Mouse (Mus musculus): ENCODE measurements around the gene Abhd15.

Abhd15 gene

DNA sequence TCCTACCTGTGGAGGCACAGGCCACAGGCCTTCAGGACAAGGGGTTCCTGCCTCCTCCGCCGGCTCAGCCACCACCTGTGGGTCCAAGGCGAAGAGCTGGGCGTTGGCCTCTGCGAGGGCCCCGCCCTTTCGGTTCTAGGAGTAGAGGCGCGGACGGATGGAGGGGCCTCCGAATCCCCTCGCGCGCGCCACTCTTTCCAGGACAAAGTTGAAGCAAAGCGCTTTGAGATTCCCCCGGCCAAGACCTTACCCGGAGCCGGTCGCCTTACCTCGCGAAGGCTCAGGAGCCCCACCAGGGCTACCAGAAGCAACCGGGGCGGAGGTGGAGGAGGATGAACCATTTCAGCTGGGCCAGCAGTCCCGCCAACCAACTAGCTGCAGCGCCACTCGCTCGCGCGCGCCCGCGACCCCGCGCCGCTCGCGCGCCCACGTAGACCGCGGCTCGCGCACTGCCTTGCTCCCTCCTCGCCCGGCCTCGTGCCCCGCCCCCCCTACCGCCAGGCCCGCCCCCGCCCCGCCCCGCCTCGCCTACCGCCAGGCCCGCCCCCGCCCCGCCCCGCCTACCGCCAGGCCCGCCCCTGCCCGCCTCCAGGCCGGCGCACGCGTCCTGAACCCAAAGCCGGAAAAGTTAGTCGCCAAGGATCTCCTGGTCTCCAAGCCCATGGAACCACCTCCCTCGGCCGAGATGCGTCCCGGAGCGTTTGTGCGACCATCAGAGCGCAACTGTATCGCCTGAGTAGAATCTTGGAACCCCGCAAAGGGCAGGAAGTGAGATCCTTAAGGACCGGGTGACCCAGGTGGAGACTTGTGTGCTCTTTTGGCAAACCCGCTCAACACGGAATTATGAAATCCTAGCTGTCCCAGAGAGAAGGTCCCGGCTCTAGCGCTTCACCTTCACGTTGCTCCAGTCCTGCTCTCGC lies 1.8 kb upstream of the Abhd15 start:
- 2% methylated on average over 61 of the region's 84 CpGs for WGBS

DNA sequence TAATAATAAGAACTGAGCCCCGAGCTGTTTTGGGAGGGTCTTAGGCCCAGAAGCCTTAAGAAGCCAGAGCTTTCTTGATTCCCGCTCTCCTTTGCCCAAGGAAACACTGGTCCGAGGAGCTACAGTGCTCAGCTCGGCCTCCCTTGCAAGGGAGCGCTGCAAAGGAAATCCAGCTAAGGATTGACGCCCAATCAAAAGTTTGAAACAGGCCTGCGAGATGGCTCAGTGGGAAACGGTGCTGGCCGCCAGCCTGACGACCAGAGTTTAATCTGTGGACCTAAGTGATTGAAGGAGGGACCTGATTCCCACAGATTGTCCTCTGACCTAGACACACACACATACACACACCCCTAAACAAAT lies 1.1 kb upstream of the Abhd15 start:
- WGBS: 32% methylated on average over 10 of the region's 10 CpGs

DNA sequence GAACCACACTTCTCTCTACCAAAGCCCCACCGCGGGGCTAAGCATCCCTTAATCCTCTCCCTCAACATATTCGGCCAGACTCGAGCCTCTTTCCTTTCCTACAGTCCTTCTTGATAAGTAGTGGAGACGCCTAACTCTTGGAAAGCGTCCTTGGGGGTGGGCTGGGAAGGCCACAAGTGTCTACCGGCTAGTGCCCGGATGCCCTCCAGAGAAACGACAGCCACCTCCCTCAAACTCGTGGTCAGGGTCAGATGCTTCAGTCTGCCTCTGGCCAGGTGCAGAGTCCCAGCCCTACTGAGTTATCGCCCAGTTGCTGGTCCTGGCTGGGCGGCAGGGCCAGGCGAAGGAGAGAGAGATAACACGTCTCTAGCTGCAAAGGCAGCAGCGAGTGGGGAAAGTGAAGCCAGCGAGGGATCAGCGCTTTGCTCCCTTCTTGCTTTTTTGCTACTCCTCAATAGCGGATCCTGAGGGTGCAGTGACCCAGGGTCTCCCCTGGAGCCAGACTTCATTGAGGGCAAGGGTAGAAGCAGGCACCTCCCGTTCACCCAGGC lies 565 bp upstream of the Abhd15 start:
- WGBS: 28% methylated on average over 19 of the region's 19 CpGs

DNA sequence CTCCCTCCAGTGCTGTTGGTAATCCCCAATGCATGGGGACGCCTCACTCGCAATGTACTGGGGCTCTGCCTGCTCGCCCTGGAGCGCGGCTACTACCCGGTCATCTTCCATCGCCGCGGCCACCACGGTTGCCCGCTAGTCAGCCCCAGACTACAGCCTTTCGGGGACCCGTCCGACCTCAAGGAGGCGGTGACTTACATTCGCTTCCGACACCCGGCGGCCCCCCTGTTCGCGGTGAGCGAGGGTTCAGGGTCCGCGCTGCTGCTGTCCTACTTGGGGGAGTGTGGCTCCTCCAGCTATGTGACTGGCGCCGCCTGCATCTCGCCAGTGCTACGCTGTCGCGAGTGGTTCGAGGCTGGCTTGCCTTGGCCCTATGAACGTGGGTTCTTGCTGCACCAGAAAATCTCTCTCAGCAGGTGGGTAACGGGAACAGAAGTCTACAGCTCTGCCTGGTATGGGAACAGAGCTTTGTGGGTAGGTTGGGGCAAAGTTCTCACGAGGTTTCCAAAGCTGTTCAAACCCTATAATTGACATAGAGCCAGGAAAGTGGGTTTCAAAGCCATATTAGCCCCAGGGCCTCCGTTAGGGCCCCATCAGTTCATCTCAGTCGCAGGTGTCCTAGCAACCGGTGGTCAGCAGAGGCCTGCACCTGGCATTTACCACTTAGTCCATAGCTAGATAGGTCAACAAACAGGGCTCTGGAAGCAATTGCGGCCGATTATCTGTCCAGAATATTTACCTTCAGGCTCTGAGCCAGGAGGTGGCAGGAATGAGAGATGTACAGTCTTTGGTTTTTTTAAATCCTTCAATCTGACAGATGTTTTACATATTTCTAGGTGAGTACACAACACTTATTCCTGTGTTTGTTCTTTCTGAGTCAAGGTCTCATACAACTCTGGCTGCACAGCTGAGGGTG lies 974 bp downstream of the Abhd15 start, which contains the start of gene Trp53i13:
TSS of gene Trp53i13 (minus strand) at position 344 of the 916 bp plus-strand sequence.
- 27% methylated on average over 39 of the region's 39 CpGs for WGBS

DNA sequence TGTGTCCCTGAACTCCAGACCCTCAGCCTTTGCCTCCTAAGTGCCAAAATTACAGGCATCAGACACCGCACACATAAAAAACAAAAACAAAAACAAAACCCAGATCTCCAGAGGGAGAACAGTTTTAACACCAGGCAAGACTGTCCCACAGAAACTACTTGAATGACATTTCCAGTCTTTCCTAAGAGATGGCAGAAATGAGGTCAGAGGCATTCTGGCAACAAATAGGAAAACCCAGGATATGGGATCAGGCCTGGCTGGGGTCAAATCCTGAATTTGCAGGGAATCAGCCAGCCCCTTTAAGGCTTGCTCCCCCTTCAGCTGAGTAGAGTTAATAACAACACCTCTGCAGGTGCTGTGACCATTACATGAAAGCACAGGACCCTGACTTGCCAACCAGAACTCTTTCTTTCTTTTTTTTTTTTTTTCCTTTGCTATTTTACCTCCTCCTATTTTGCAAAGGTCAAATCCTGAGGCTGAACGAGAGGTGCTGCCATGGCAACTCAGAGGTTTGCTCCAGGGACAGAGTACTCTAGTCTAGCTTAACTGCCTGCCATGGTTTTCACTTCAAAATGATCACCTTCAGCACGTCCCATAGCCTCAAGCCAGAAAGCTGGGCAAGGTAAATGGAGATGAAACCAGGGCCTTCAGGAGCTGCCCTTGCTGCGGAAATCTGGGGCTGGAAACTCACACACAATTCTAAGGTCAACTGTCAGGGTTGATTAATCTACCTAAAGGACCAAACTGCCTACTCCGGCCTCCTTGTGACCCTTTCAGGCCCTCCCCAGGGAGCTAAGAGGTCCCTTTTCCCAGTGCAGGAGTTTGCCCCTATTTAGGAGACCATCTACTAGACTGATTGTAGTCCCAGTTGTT lies 1.9 kb downstream of the Abhd15 start:
- 89% methylated on average over 5 of the region's 5 CpGs for WGBS

DNA sequence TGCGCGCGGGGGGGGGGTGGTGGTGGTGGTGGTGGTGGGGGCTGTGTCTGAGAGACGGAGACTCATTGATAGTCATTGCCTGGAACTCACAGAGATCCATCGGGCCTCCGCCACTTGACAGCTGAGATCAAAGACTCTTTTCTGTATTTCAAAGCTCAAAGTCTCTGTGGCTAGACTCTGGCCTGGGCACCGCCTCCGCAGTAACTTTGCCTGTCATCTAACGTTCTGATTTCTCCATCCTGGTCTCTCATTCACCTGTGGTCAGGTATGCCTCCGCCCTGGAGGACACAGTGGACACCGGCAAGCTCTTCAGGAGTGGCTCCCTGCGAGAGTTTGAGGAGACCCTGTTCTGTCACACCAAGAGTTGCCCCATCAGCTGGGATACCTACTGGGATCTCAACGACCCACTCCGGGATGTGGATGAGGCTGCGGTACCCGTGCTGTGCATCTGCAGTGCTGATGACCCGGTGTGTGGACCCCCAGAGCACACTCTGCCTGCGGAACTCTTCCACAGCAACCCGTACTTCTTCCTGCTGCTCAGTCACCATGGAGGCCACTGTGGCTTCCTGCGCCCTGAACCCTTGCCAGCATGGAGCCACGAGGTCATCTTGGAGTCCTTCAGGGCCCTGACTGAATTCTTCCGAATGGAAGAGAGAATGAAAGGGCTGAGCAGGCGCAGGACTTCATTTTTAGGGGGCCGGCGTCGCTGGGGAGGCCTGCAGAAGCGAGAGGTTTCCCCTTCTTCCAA lies 3.3 kb downstream of the Abhd15 start:
- 85% methylated on average over 27 of the region's 27 CpGs for WGBS

DNA sequence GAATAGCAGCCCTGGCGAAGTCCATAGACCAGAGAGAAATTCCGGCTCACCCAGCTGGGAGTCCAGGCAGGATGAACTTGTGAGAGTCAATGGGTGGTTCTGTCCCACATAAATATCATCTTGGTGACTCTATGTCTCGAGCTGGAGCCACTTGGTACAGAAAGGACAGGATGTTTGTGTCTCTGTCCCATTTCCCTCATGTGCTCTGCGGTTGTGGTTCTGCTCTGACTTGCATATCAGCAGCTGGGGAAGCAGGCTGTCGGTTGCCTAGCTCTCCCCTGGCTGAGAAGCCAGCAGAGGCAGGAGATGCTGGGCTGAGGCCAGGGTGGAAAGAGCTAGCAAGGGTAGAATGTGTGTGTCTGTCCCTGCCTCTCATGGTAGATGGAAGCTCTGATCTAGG lies 4.1 kb downstream of the Abhd15 start, which contains the start of gene Gm10392:
TSS of gene Gm10392 (minus strand) at position 156 of the 400 bp plus-strand sequence.
- 53% methylated on average over 5 of the region's 5 CpGs for WGBS

DNA sequence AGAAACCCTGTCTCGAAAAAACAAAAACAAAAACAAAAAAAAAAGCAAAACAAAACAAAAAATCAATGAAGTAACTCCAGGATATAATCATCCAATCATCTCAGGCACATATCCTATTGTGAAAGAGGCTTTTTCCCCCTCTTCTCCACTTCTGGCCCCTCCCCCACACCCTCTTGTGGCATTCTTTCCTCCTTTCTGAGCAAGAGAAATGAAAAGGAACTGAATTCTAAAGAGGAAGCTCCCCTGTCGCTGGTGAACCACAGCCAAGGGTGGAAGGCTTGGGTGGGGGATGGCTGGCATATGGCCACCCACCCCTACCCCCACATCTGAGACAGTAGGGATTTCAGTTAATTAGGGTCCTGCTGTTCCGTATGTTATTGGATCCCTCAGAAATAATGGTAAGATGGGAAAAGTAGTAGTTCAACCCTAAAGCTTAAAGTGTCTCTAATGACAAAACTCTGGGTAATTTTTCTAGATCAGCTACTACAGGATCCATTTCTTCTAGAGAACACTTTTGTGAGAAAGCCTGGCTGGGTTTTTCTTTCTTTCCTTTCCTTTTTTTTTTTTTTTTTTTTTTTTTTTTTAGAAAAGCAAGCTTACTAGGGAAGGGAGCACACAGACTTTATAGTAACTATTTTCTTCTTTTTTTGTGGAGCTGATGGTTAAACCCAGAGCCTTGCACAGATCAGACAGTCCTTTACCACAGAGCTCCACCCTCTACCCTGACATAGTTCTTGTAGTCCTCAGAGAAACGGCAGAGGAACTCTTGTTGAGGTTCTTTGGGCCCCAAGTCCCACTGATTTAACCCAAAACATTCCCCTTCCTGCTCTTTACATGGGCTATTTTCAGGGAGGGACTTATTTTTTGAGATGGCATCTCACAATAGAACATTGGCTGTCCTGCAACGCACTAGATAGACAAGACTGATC lies 5.9 kb downstream of the Abhd15 start:
- 53% methylated on average over 5 of the region's 5 CpGs for WGBS

DNA sequence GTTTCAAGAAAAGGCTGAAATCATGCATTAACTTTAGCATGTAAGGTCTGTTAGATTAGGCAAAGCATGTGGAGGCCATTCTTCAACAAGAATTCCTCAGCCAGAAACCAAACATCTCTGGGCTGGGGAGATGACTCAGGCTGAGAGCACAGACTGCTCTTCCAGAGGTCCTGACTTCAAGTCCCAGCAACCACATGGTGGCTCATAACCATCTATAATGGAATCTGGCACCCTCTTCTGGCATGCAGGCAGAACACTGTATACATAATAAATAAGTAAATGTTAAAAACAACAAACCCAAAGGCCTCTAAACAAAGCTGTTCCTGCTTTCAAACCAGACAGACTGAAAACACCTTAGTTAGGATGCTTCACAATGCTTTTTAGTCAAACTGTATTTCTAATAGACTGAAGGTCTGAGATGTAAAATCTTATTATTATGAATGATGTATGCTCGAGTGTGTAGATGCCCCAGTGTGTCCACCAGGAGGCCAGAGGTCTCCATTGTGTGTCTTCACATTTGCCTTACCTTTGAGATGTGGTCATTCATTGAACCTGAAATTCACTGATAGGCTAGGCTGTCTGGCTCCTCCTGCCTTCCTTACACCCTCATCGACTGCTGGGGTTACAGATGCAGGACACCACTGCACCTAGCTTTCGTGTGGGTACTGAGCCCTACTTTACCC lies 11.0 kb downstream of the Abhd15 start:
- WGBS: 82% methylated on average over 3 of the region's 3 CpGs

DNA sequence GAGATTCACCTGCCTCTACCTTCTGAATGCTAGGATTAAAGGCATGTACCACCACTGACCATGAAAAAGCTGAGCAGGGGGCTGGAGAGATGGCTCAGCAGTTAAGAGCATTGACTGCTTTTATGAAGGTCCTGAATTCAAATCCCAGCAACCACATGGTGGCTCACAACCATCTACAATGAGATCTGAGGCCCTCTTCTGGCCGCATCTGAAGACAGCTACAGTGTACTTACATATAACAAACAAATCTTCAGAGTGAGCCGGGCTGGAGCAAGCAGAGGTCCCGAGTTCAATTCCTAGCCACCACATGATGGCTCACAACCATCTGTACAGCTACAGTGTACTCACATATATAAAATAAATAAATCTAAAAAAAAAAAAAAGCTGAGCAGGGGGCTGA lies 13.5 kb downstream of the Abhd15 start:
- WGBS: 92% methylated on average over 3 of the region's 3 CpGs

DNA sequence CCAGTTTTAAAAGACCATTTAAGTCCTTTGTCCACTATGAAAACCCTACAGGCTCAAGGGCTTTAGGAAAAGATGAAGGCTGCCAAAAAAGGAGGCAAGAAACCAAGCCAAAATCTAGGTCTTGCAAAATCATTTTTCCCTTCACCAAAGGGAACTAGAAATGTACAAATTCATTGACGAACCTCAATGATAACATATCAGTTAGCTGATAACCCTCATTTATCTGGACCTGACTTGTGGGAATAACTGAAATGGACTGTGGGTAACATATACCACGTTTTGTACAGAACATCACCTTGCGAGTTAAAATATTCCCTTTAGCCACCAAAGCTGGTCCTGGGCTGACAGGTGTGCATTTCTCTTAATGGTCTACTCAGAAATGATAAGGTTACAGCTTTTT lies 14.7 kb downstream of the Abhd15 start:
- WGBS: 92% methylated on average over 3 of the region's 3 CpGs

DNA sequence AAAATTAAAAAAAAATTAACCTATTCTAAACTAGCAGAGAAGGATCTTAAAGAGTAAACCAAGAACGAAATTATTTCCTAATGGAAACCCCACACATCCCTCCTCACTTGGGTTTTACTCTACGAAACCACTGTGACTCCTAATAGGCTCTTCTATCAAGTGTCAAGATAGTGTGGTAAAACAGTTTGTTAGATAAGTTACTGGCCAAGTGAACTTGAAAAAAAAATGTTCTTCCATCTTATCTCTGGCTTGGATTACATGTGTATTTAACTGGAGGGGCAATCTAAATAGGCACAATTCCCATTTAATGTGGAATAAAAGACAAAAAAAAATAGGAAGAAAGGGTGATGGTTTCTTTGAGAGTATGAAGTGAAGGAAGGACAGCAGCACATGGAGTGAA lies 15.9 kb downstream of the Abhd15 start:
- 94% methylated on average over 2 of the region's 2 CpGs for WGBS

DNA sequence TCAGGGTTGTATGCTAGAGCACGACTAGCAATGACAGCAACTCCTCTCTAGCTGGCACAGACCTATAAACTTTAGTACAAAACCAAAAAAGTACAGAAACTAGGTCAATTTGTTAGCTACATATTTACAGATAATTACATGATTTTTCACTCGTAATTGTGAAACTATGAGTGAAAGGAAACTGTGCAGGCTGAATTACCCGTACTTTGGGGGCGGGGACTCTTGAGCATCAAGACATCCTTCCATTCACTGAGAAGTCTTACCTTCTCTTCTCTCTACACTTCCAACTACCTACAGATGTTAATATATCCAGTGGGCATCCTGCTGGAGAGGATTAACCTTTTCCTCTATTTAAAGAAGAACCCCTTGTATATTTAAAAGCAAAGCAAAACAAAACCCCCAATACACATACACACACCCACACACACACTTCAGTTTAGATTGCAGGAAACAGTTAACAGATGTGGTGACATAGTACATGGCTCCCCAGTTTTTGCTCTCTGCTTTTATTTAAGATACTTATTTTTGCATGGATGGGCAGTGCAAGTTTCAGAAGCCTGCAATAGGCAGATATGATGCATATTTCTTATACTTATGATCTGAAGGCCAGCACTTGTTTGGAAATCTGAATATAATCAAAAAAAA lies 17.4 kb downstream of the Abhd15 start:
- WGBS: 79% methylated on average over 4 of the region's 4 CpGs

DNA sequence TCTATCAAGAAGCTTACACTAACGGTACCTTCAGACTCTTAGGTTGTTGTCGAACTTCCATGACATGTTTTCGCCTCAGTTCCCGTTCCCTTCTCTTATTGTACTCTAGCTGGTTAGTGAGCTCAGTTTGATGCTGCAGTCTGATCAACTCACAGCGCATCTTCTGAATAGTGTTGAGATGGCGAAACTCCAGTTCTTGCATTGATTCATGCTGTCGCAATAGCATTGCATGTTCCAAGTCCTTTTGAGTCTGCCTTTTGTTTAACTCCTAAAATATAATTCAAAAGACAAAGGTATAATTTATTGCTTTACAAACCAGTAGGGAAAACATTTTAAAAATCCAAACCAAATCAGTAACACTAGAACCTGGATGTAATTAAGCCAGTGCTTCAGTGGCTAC lies 30.3 kb downstream of the Abhd15 start:
- WGBS: 82% methylated on average over 7 of the region's 7 CpGs

DNA sequence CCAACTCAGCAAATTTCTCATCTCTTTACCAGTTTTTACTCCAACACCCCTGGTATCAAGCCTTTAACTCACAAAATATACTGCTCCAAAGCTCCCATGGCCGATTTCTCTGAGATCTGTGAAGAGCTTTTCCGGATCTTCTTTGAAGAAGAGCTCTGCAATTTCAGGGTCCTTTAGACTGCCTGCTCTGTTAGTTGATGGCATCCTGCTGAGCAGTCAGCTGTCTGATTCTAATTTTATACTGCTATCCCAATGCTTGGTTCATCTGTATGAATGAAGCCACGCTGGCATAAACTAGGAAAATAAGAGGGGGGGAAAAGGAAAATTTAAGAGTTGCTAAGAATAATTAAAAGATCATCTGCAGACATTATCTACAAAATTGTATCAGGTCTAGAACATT lies 70.3 kb downstream of the Abhd15 start:
- 43% methylated on average over 3 of the region's 3 CpGs for WGBS
